Mouse (Mus musculus) megakaryocyte, embryonic 14.5 days (primary cell): ENCODE measurements around the gene Mgarp.

Experiments
- FLI1 ChIP-seq: IDR thresholded peaks from 2 replicates; pipeline ENCODE4 v1.6.1; 2012; ENCODE audit warnings: low read length, inconsistent platforms, mixed read lengths
- GATA1 ChIP-seq: IDR thresholded peaks from 3 replicates; pipeline ENCODE4 v1.6.1; 2012; ENCODE audit warnings: mixed read lengths, low read length, inconsistent platforms, borderline replicate concordance

DNA sequence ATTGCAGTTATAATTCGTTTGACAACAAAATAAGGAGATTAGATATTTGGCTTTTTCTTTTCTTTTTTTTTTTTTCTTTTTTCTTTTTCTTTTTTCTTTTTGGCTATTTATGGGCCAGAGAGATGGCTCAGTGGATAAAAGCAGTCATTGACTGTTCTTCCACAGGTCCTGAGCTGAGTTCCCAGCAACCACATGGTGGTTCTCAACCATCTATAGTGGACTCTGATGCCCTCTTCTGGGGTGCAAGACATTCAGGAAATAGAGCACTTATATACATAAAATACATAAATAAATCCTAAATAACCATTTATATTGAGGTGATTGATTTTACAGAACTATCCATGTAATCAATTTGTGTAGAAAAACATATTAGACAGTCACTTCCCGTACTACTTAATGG is 20.9 kb upstream of the Mgarp start:
- TF ChIP-seq GATA1: no peak
- no peak for TF ChIP-seq FLI1
